Mouse (Mus musculus) cerebellum, adult 9-10 months (tissue): Measurements from ENCODE around the gene Pus7l.

ENCODE experiments used
- DNase-seq: peaks from one replicate; pipeline ENCODE4 v3.0.0; 2022

The Pus7l gene

GRCm38 (mm10) chr15:94475975-94476374 lies 67.4 kb downstream of the Pus7l start:
- DNase-seq = no peak
